Mouse (Mus musculus) liver (tissue): ENCODE results near the gene Mlana.

Experiments
- DNase-seq: peaks from one replicate; pipeline ENCODE4 v3.0.0-alpha.2; 2020; ENCODE audit warnings: mixed read lengths

Mlana gene

GRCm38 (mm10) chr19:29697245-29697874, at the start of gene Mlana:
Gene Mlana, plus strand, starts transcription at chr19:29697824.
- DNase-seq: no peak

- DNase-seq: no peak
Observed at GRCm38 (mm10) chr19:29648550-29648914, 49.1 kb upstream of the Mlana start.

- DNase-seq: peak; percentile 77
Observed at GRCm38 (mm10) chr19:29649683-29650082, 47.9 kb upstream of the Mlana start.

- DNase-seq: no peak
Observed at GRCm38 (mm10) chr19:29653768-29654265, 43.8 kb upstream of the Mlana start.

- DNase-seq: no peak
Observed at GRCm38 (mm10) chr19:29655148-29655547, 42.5 kb upstream of the Mlana start.

GRCm38 (mm10) chr19:29656029-29656428, 41.6 kb upstream of the Mlana start:
- DNase-seq: no peak

- no peak for DNase-seq
Observed at GRCm38 (mm10) chr19:29656620-29657019, 41.0 kb upstream of the Mlana start.

GRCm38 (mm10) chr19:29657033-29657432, 40.6 kb upstream of the Mlana start:
- DNase-seq: no peak

- no peak for DNase-seq
Observed at GRCm38 (mm10) chr19:29657558-29657957, 40.1 kb upstream of the Mlana start.

- no peak for DNase-seq
Observed at GRCm38 (mm10) chr19:29658836-29659235, 38.8 kb upstream of the Mlana start.

- no peak for DNase-seq
Observed at GRCm38 (mm10) chr19:29659705-29660104, 37.9 kb upstream of the Mlana start.

- no peak for DNase-seq
Observed at GRCm38 (mm10) chr19:29660835-29661764, 36.5 kb upstream of the Mlana start.

- DNase-seq: no peak
Observed at GRCm38 (mm10) chr19:29661974-29662580, 35.5 kb upstream of the Mlana start.

- DNase-seq: no peak
Observed at GRCm38 (mm10) chr19:29663780-29664179, 33.8 kb upstream of the Mlana start.

GRCm38 (mm10) chr19:29664934-29665333, 32.7 kb upstream of the Mlana start:
- DNase-seq: no peak

- no peak for DNase-seq
Observed at GRCm38 (mm10) chr19:29666164-29666563, 31.5 kb upstream of the Mlana start.

- no peak for DNase-seq
Observed at GRCm38 (mm10) chr19:29666965-29667594, 30.5 kb upstream of the Mlana start.

GRCm38 (mm10) chr19:29668135-29668534, 29.5 kb upstream of the Mlana start:
- no peak for DNase-seq

- DNase-seq: no peak
Observed at GRCm38 (mm10) chr19:29670247-29670646, 27.4 kb upstream of the Mlana start.

GRCm38 (mm10) chr19:29671160-29671559, 26.5 kb upstream of the Mlana start:
- no peak for DNase-seq

GRCm38 (mm10) chr19:29672660-29673059, 25.0 kb upstream of the Mlana start:
- DNase-seq: no peak

GRCm38 (mm10) chr19:29674946-29675345, 22.7 kb upstream of the Mlana start:
- DNase-seq: no peak

- no peak for DNase-seq
Observed at GRCm38 (mm10) chr19:29675562-29676078, 22.0 kb upstream of the Mlana start.
